Mouse (Mus musculus): ENCODE results near the gene Ccnb2.
"Not testable (repeated sequence)": the region's sequence is repeated elsewhere in the genome, so short reads cannot be mapped to it uniquely, and the experiment has no call there.

Gene Ccnb2

DNA sequence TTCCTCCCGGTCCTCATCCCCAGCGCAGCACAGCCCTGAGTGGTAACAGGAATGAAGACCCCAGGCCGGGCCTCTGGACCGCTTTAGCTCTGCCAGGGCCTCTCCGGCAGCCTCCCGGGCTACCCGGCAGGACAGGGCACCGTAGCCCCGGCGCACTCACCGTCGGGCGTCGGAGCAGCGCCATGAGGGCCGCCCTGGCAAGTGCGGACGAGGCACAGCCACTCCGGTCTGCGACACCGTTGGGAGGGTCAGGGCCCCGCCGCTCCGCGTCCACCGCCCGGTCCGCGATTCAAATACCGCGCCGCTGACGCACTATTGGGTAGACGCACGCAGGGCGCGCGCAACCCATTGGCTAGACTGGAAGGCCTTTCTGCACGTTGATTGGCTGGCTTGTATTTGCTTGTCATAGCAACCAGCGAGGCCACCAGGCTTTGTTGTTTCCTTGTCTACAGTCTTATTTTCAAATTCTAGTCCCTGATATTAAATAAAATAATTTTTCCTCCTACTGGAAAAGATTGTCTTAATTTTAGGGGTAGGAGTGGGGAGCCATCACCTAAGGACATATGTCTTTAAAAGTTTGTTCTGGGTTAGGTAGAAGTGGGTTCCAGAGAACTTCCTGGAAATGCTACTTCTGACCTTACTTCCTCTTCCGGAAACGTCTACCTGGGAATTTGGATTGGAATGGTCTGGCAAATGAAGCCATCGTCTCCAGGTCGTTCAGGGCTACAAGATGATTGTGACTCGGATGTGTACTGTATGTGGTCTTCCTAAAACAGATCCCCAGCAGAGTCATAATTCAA lies at the start of gene Ccnb2:
Gene Ccnb2 (minus strand): TSS at position 291 of the 800 bp plus-strand sequence.
- DNase-seq, result peak; percentile 86

DNA sequence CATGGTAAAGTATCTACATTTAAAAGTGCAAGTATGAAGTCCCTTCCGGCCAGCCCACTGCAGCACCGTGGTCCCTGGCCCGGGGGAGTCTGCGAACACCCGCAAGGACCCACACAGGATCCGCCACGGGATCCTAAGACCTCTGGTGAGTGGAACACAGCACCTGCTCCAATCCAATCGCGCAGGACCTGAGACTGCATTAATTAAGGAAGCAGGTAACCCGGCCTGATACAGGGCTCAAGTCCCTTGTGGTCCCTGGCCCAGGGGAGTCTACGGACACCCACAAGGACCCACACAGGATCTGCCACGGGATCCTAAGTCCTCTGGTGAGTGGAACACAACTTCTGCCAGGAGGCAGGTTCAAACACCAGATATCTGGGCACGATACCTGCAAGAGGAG lies 41.7 kb upstream of the Ccnb2 start:
- not testable (repeated sequence) for DNase-seq

DNA sequence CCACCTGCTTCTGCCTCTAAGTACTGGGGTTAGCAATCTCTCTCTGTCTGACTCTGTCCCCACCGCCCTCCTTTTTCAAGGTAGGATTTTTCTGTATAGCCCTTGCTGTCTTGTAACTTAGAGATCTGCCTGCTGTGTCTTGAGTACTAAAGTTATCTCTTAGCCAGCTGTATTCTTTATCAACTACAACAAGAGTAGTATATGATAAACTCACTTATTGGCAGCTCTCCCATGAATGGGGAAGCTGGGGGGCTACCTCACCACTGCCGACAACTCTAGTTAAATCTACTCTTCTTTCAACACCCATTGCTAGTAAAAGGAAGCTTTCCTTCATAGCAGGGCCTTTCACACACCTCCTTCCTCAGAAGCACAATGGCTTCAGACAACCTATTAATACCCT lies 31.0 kb upstream of the Ccnb2 start:
- DNase-seq, result no peak

DNA sequence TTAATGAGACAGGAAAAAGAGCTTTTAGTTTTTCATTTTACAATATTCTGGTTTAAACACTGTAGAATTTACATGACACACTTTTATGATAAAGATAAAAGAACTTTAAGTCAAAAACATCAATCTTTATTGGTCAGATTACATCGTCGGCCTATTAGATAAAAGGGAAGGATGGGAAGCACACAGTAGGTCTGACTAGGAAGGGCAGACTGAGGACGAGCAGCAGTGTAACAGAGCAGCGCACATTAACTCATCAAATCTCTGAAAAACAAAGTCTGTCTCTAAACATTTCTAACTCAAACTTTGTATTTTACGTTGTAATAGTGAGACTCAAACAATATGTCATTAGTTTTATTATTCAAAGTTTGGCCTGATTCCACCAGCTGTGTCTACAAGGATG lies 27.7 kb upstream of the Ccnb2 start:
- DNase-seq, result no peak

GRCm38 (mm10) chr9:70439959-70440358 lies 18.6 kb upstream of the Ccnb2 start:
- DNase-seq, result no peak

DNA sequence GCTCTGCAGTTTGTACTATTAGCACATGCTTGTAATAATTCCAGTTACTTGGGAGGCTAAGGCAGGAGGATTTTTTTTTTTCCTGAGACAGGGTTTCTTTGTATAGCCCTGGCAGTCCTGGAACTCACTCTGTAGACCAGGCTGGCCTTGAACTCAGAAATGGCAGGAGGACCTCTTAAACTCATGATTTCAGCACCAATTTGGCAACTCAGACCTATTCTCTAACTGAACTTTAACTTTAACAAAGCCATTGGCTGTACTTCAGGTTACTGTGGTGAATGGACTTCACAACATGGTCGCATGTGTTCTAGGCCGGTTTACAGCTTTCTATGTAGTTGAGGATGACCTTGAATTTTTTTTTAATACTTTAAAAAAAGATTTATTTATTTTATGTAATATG lies 1.3 kb upstream of the Ccnb2 start:
- DNase-seq, result no peak

DNA sequence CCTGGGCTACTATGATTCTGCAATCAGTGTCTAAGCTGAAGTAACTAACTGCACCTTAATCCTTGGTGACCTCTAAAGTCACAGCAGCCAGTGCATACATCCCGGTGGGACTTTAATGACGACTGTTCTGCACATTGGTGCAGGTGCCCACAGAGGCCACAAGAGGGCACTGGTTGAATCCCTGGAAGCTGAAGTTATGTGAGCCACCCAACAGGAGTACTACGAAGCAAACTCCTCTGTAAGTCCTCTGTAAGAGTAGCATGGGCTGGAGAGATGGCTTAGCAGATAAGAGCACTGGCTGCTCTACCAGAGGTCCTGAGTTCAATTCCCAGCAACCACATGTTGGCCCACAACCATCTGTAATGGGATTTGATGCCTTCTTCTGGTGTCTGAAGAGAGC lies 4.9 kb downstream of the Ccnb2 start:
- DNase-seq, result peak; percentile 47

GRCm38 (mm10) chr9:70413038-70413437 lies 8.3 kb downstream of the Ccnb2 start:
- no peak for DNase-seq

GRCm38 (mm10) chr9:70410668-70411067 lies 10.7 kb downstream of the Ccnb2 start:
- DNase-seq, result no peak

DNA sequence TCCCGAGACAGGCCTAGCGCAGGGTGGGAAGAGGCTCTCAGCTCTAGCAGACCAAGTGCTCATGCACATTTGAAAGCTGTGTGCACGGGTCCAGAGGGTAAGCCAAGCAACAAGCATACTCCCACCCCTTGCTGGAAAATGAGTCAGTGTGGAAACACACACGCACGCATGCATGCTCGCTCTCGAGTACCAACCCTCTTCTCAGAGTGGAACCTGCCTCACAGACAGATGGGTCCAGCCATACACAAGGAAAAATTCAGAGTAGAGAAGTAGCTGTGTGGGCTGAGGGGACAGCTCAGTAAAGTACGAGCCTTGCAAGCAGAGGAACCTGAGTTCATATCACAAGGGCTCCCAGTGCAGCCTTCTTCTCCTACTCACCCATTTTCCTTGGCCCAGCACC lies 11.6 kb downstream of the Ccnb2 start:
- no peak for DNase-seq

DNA sequence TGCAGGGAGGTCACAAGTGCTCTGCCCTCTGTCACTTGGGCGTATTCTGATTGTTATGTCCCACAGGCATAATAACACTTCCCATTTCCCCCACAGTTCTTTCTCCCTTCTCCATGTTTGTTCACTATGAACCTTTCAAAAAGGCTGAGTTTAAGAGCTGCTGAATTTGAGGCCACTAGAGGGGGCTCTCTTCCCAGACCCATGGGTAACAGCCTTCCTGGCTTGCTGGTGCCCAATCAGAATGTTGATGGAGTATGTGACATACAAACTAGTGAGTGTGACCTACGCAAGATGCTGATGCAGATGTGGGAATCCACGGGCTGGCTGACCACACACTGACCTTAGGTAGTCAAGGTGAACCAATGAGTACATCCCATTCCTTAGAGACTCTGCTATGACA lies 12.6 kb downstream of the Ccnb2 start:
- peak; percentile 27 for DNase-seq

- no peak for DNase-seq
Measured at GRCm38 (mm10) chr9:70406596-70406995, 14.8 kb downstream of the Ccnb2 start.

- DNase-seq, result no peak
Measured at GRCm38 (mm10) chr9:70401937-70402539, 19.3 kb downstream of the Ccnb2 start.

GRCm38 (mm10) chr9:70396083-70396482 lies 25.3 kb downstream of the Ccnb2 start:
- DNase-seq, result no peak

GRCm38 (mm10) chr9:70395617-70396016 lies 25.7 kb downstream of the Ccnb2 start:
- DNase-seq, result peak; percentile 46

DNA sequence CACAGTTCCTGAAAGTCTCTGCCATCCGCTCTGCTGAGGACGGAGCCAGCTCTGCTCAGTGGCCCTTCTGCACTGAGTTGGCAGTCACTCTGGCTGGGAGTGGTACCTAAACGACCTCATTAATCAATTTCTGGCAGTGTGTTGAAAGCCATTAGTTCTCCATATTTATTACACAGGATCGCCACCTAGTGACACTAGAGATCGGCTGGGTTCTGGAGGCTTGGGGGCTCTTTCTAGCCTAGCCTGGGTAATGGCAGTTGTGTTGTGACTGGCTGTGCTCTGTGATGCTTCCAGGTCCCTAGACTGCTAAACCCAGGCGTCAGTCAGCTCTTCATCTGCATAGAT lies 28.8 kb downstream of the Ccnb2 start:
- peak; percentile 18 for DNase-seq

DNA sequence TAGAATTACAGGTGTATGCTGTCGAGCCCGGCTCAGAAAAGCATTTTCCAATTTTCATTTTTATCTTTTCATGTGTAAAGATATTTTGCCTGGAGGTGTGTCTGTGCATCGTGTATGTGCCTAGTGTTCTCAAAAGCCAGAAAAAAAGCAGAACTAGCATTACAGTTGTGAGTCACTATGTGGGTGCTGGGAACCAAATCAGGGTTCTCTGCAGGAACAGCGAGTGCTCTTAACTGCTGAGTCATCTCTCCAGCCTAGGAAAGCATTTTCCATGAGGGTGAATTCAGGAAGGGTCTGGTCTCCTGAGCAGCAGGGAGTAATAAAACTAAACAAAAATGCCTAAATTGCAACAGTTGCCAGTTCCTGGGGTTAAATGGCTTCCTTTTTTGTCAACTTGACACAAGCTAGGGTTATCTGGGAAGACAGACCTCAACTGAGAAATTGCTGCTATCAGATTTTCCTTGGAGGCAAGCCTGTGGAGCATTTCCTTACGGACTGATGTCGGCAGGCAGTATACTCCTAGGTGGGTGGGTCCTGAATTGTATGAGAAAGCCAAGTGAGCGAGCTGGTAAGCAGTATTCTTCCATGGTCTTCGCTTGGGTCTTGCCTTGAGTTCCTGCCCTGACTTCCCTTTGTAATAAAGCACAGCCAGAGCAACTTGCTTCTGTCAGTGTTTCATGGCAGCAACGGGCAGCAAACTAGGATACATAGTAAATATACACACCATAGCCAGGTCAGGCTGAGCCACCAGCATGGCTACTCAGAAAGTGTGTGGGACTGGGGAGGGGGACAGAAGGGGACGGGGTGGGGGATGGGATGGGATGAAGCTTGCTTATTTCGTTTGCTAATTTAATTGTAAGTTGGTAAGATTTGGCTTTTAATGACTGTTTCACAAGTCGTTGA lies 29.4 kb downstream of the Ccnb2 start:
- no peak for DNase-seq

DNA sequence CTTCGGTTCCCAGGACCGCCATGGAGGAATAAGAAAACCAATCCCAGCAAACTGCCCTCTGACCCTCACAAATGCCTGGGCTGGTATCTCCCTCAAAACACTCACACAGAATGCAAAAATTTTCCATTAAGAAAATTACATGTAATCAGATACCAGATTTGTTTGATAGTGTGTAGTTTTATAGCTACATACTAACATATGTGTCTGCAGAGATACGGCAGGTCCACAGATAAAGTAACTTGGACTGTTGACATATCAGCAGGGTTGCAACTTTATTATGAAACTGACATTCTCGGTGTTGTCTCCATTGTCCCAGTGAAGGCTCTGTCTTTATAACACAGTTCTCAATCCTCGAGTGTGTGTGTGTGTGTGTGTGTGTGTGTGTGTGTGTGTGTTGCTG lies 30.3 kb downstream of the Ccnb2 start:
- DNase-seq, result no peak

GRCm38 (mm10) chr9:70389548-70389947 lies 31.8 kb downstream of the Ccnb2 start:
- no peak for DNase-seq

- no peak for DNase-seq
Measured at GRCm38 (mm10) chr9:70387410-70388119, 33.8 kb downstream of the Ccnb2 start.

- DNase-seq, result no peak
Measured at GRCm38 (mm10) chr9:70384958-70385728, 36.2 kb downstream of the Ccnb2 start.

DNA sequence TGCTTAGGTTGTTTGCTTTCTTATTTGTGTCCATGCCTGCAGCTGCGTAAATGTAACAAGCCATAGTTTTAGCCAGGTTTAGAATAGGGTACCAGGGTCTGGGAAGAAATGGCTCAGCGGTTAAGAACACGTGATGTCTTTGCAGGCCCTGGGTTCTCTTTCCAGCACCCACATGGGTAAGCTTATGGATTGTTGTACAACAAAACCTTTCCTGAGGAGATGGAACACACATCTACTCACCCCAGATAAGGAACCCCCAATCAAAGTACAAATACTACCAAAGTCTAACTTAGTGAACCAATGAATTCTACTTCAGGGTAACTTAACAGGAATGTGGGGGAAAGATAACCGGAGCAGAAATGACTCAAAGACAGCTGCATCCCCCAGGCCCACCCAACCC lies 36.9 kb downstream of the Ccnb2 start:
- no peak for DNase-seq

All from thymus, postnatal 25 days (tissue).